Mouse (Mus musculus) stomach, postnatal 0 days (tissue): Measurements from ENCODE around the gene Cd300lb. TPM values are rescaled to one million over a fixed set of nuclear protein-coding genes. Genes with fewer than 3 reads are reported as not detected.

Experiments used
- ATAC-seq: fragments of 200-750 bp; cut with Nextera tagmentation; 2 replicates; pipeline ENCODE4 v1.8.0; 2017; ENCODE audit not compliant: low FRiP score, low TSS enrichment
- DNase-seq: peaks from one replicate; pipeline ENCODE4 v3.0.0-alpha.2; 2016; ENCODE audit warnings: low spot score
- H3K27ac ChIP-seq: fragments of 300-500 bp; sonication (generic); replicated peaks from 2 replicates; pipeline ENCODE4 v1.5.1; 2014; ENCODE audit warnings: mild to moderate bottlenecking, control low read depth
- H3K27me3 ChIP-seq: fragments of 300-500 bp; sonication (generic); 2 replicates; pipeline ENCODE4 v1.6.1; 2014; ENCODE audit warnings: low read length; ENCODE audit not compliant: control insufficient read depth, insufficient read depth
- H3K36me3 ChIP-seq: fragments of 300-500 bp; sonication (generic); 2 replicates; pipeline ENCODE4 v1.6.1; 2014; ENCODE audit warnings: low read length, mixed read lengths; ENCODE audit not compliant: control insufficient read depth, insufficient read depth
- H3K4me1 ChIP-seq: fragments of 300-500 bp; sonication (generic); replicated peaks from 2 replicates; pipeline ENCODE4 v1.6.1; 2014; ENCODE audit warnings: antibody characterized with exemption; ENCODE audit not compliant: control insufficient read depth, insufficient read depth
- H3K4me2 ChIP-seq: fragments of 300-500 bp; sonication (generic); replicated peaks from 2 replicates; pipeline ENCODE4 v1.6.1; 2014; ENCODE audit warnings: low read depth, mild to moderate bottlenecking, control low read depth, moderate library complexity
- H3K4me3 ChIP-seq: fragments of 300-500 bp; sonication (generic); 2 replicates; pipeline ENCODE4 v1.5.1; 2014; ENCODE audit warnings: low read depth, low read length, control low read depth
- H3K9ac ChIP-seq: fragments of 300-500 bp; sonication (generic); 2 replicates; pipeline ENCODE4 v1.6.1; 2014; ENCODE audit warnings: mild to moderate bottlenecking, low read length, control low read depth, mixed read lengths
- H3K9me3 ChIP-seq: fragments of 300-500 bp; sonication (generic); 2 replicates; pipeline ENCODE4 v1.6.1; 2016; ENCODE audit warnings: low read length; ENCODE audit not compliant: control insufficient read depth
- CTCF ChIP-seq: IDR thresholded peaks from 2 replicates; pipeline ENCODE4 v1.5.1; 2016; ENCODE audit warnings: antibody characterized with exemption, low read depth, mild to moderate bottlenecking, moderate library complexity
- EP300 ChIP-seq: optimal IDR thresholded peaks from 2 replicates; pipeline ENCODE3; 2016; ENCODE audit warnings: antibody characterized with exemption
- WGBS: fragments of 180-500 bp; shearing (Covaris S2); extraction: QIAGEN DNeasy Blood & Tissue Kit; methylation state at CpG from one replicate; pipeline ENCODE4 v1.1.7; 2014; 5-methylcytosine and 5-hydroxymethylcytosine counted together
- polyA plus RNA-seq: library from polyadenylated mRNA; unstranded; fragments of >200 nt; fragmentation: Nextera tagmentation; extraction: Ambion mirVana; gene quantifications from 2 replicates; pipeline ENCODE4 v1.2.1, GENCODE M21; 2015

Gene Cd300lb
- polyA plus RNA-seq, 1 experiment from 2014 or later = 0.12 TPM

- Histone ChIP-seq H3K4me3 (no peak overlapping the region), H3K9me3 (no peaks in the 10 kb centered on the region), H3K4me2 (no peak overlapping the region), H3K27me3 (no peaks in the 10 kb centered on the region), H3K36me3 (no peaks in the 10 kb centered on the region), H3K4me1 (no peaks in the 10 kb centered on the region), H3K27ac (no peak overlapping the region), H3K9ac (no peak overlapping the region)
- WGBS = 30% methylated on average over 1 of the region's 1 CpGs
- no peak for TF ChIP-seq EP300
- TF ChIP-seq CTCF = no peak
- no peak for ATAC-seq
- DNase-seq = no peak
Measured at GRCm38 (mm10) chr11:114898026-114898425, 36.2 kb downstream of the Cd300lb start.

GRCm38 (mm10) chr11:114896085-114896484 is 38.1 kb downstream of the Cd300lb start:
- no peak overlapping the region for H3K9ac ChIP-seq
- no peaks in the 10 kb centered on the region for H3K27me3 ChIP-seq
- H3K27ac ChIP-seq = no peak overlapping the region
- no peak for ATAC-seq
- no peak for DNase-seq
- no peaks in the 10 kb centered on the region for H3K9me3 ChIP-seq
- H3K4me1 ChIP-seq = no peaks in the 10 kb centered on the region
- TF ChIP-seq CTCF (no peak), EP300 (no peak)
- WGBS = 75% methylated on average over 3 of the region's 3 CpGs
- no peak overlapping the region for H3K4me3 ChIP-seq
- no peaks in the 10 kb centered on the region for H3K36me3 ChIP-seq
- H3K4me2 ChIP-seq = no peak overlapping the region

- Histone ChIP-seq H3K9ac (no peak overlapping the region), H3K4me3 (no peak overlapping the region), H3K27ac (no peak overlapping the region), H3K9me3 (no peaks in the 10 kb centered on the region), H3K36me3 (no peaks in the 10 kb centered on the region), H3K27me3 (no peaks in the 10 kb centered on the region), H3K4me2 (no peak overlapping the region), H3K4me1 (no peaks in the 10 kb centered on the region)
- TF ChIP-seq CTCF = no peak
- no peak for TF ChIP-seq EP300
- DNase-seq (no peak), ATAC-seq (no peak)
- 60% methylated on average over 5 of the region's 5 CpGs for WGBS
Measured at GRCm38 (mm10) chr11:114890542-114890941, 43.6 kb downstream of the Cd300lb start.

GRCm38 (mm10) chr11:114889991-114890518 is 44.1 kb downstream of the Cd300lb start, which contains the start of gene Cd300a:
TSS of gene Cd300a (plus strand) at chr11:114890041.
- Histone ChIP-seq H3K36me3 (no peaks in the 10 kb centered on the region), H3K27ac (no peak within 1 kb of the TSS), H3K9me3 (no peaks in the 10 kb centered on the region), H3K27me3 (no peaks in the 10 kb centered on the region), H3K4me3 (no peak within 1 kb of the TSS), H3K9ac (no peak within 1 kb of the TSS), H3K4me2 (no peak within 1 kb of the TSS), H3K4me1 (no peaks in the 10 kb centered on the region)
- ATAC-seq (no peak), DNase-seq (no peak)
- no peak for TF ChIP-seq CTCF
- no peak for TF ChIP-seq EP300
- 73% methylated on average over 18 of the region's 18 CpGs for WGBS

- no peak for ATAC-seq
- H3K27ac ChIP-seq = no peak overlapping the region
- H3K4me1 ChIP-seq = no peaks in the 10 kb centered on the region
- H3K4me2 ChIP-seq = no peak overlapping the region
- WGBS = 85% methylated on average over 4 of the region's 4 CpGs
- DNase-seq = no peak
- H3K4me3 ChIP-seq = no peak overlapping the region
- no peaks in the 10 kb centered on the region for H3K36me3 ChIP-seq
- no peaks in the 10 kb centered on the region for H3K9me3 ChIP-seq
- H3K9ac ChIP-seq = no peak overlapping the region
- no peaks in the 10 kb centered on the region for H3K27me3 ChIP-seq
- no peak for TF ChIP-seq EP300
- TF ChIP-seq CTCF = no peak
Measured at GRCm38 (mm10) chr11:114884380-114885100, 49.6 kb downstream of the Cd300lb start.

GRCm38 (mm10) chr11:114883251-114883789 is 50.9 kb downstream of the Cd300lb start:
- 91% methylated on average over 4 of the region's 4 CpGs for WGBS
- no peak for ATAC-seq
- no peaks in the 10 kb centered on the region for H3K9me3 ChIP-seq
- no peaks in the 10 kb centered on the region for H3K4me1 ChIP-seq
- DNase-seq = no peak
- TF ChIP-seq CTCF (no peak), EP300 (no peak)
- no peaks in the 10 kb centered on the region for H3K27me3 ChIP-seq
- H3K36me3 ChIP-seq = no peaks in the 10 kb centered on the region
- H3K27ac ChIP-seq = no peak overlapping the region
- no peak overlapping the region for H3K4me3 ChIP-seq
- no peak overlapping the region for H3K9ac ChIP-seq
- H3K4me2 ChIP-seq = no peak overlapping the region
